Mouse (Mus musculus): ENCODE measurements around the gene Appl2. TPM values are rescaled to one million over a fixed set of nuclear protein-coding genes. Genes with fewer than 3 reads are reported as not detected.

Appl2 gene
- polyA plus RNA-seq, 1 experiment: 30.5 TPM

GRCm38 (mm10) chr10:83594526-83594925 is 54.0 kb downstream of the Appl2 start:
- Histone ChIP-seq H3K4me3 (ENCODE audit: insufficient read depth, low read length) (no peak overlapping the region), H3K4me1 (ENCODE audit: control insufficient read depth, insufficient read depth, low read length) (no peaks in the 10 kb centered on the region), H3K27ac (ENCODE audit: insufficient read depth, low read length) (no peak overlapping the region)
- TF ChIP-seq CTCF (IDR thresholded peaks at IDR 0.05; ENCODE audit: borderline replicate concordance, insufficient read depth, low read length): no peak
- no peak for TF ChIP-seq POLR2A (IDR thresholded peaks at IDR 0.05; ENCODE audit: low read depth, low read length)

GRCm38 (mm10) chr10:83592616-83593015 is 55.9 kb downstream of the Appl2 start:
- Histone ChIP-seq H3K4me1 (ENCODE audit: control insufficient read depth, insufficient read depth, low read length) (no peaks in the 10 kb centered on the region), H3K27ac (ENCODE audit: insufficient read depth, low read length) (no peak overlapping the region), H3K4me3 (ENCODE audit: insufficient read depth, low read length) (no peak overlapping the region)
- TF ChIP-seq POLR2A (IDR thresholded peaks at IDR 0.05; ENCODE audit: low read depth, low read length): no peak

- H3K27ac ChIP-seq (ENCODE audit: insufficient read depth, low read length): no peak overlapping the region
- H3K4me1 ChIP-seq (ENCODE audit: control insufficient read depth, insufficient read depth, low read length): no peaks in the 10 kb centered on the region
- H3K4me3 ChIP-seq (ENCODE audit: insufficient read depth, low read length): no peak overlapping the region
- no peak for TF ChIP-seq POLR2A (IDR thresholded peaks at IDR 0.05; ENCODE audit: low read depth, low read length)
- TF ChIP-seq CTCF (IDR thresholded peaks at IDR 0.05; ENCODE audit: borderline replicate concordance, insufficient read depth, low read length): no peak
Measured at GRCm38 (mm10) chr10:83590801-83591200, 57.7 kb downstream of the Appl2 start.

- no peak overlapping the region for H3K4me3 ChIP-seq (ENCODE audit: insufficient read depth, low read length)
- TF ChIP-seq POLR2A (IDR thresholded peaks at IDR 0.05; ENCODE audit: low read depth, low read length) (no peak), CTCF (IDR thresholded peaks at IDR 0.05; ENCODE audit: borderline replicate concordance, insufficient read depth, low read length) (no peak)
Measured at GRCm38 (mm10) chr10:83565449-83566441, 82.8 kb downstream of the Appl2 start.

GRCm38 (mm10) chr10:83563005-83563404 is 85.5 kb downstream of the Appl2 start:
- TF ChIP-seq POLR2A (IDR thresholded peaks at IDR 0.05; ENCODE audit: low read depth, low read length) (no peak), CTCF (IDR thresholded peaks at IDR 0.05; ENCODE audit: borderline replicate concordance, insufficient read depth, low read length) (no peak)
- Histone ChIP-seq H3K4me3 (ENCODE audit: insufficient read depth, low read length) (no peak overlapping the region), H3K4me1 (ENCODE audit: control insufficient read depth, insufficient read depth, low read length) (no peaks in the 10 kb centered on the region), H3K27ac (ENCODE audit: insufficient read depth, low read length) (no peak overlapping the region)

More at GRCm38 (mm10) chr10:83565449-83566441, 82.8 kb downstream of the Appl2 start:
- Histone ChIP-seq H3K27ac (ENCODE audit: insufficient read depth, low read length) (no peak overlapping the region), H3K4me1 (ENCODE audit: control insufficient read depth, insufficient read depth, low read length) (no peaks in the 10 kb centered on the region)

Other genes starting within 250 kb of the Appl2 start
- gene Aldh1l2, start 114.6 kb downstream of the Appl2 start, polyA plus RNA-seq (2011; ENCODE audit: insufficient read length, low read depth, missing spikeins): 59.1 and 113 TPM in 2 replicates
- 51.6 and 60.8 TPM in 2 replicates for gene Washc4, start 105.0 kb downstream of the Appl2 start, polyA plus RNA-seq (2011; ENCODE audit: insufficient read length, low read depth, missing spikeins)
- 12.9 and 21.5 TPM in 2 replicates for gene 1500009L16Rik, start 74.1 kb upstream of the Appl2 start, polyA plus RNA-seq (2011; ENCODE audit: insufficient read length, low read depth, missing spikeins)

Measured in embryonic fibroblast, embryonic 13.5 days (primary cell).